Comparison of ENCODE assay signal across 8 mouse cellular contexts in genomic region chr11:53300330-53301166, GRCm38 (mm10). TPM values are rescaled to one million over a fixed set of nuclear protein-coding genes. Genes with fewer than 3 reads are reported as not detected.
DNase-seq lines count a peak whose midpoint lies in the region; ATAC-seq lines count a peak whose summit lies in the region.

TSS of gene Hspa4 (minus strand) at chr11:53300457.

- peaks cover 17% of the 10 kb centered on the region for H3K4me1 ChIP-seq in intestine, embryonic 14.5 days (replicated peaks; ENCODE audit: control insufficient read depth, insufficient read depth, low read length)

- H3K4me2 ChIP-seq in intestine, embryonic 14.5 days (ENCODE audit: low read length), result peak within 1 kb of the TSS; percentile 84

- peaks cover 7% of the 10 kb centered on the region; the same call in 1 of the 2 replicates for H3K36me3 ChIP-seq in intestine, embryonic 14.5 days (ENCODE audit: control insufficient read depth, insufficient read depth, low read length)

- peak; percentile 95 for ATAC-seq in intestine, embryonic 14.5 days (replicated peaks; ENCODE audit: low FRiP score, low TSS enrichment, low read depth)

- under 1% methylated on average over 58 of the region's 58 CpGs for WGBS in intestine, embryonic 14.5 days

- peak within 1 kb of the TSS; percentile 97 for H3K9ac ChIP-seq in intestine, embryonic 14.5 days (ENCODE audit: low read length)

- H3K27me3 ChIP-seq in intestine, embryonic 14.5 days (replicated peaks; ENCODE audit: control insufficient read depth, insufficient read depth, low read length), result no peaks in the 10 kb centered on the region

- DNase-seq in adrenal gland, adult 18-20 months (ENCODE audit: low spot score in 2 of 2), result peak; percentile 98 to 99
- peak; percentile 100 for DNase-seq in embryo, embryonic 11 days
- peak; percentile 98 for DNase-seq in gastrocnemius, postnatal 25 days
- peak; percentile 99 for DNase-seq in intestine, embryonic 14.5 days (ENCODE audit: low spot score)
- peak; percentile 98 for DNase-seq in left cerebral cortex, postnatal 14 days (ENCODE audit: low spot score in 2 of 2)
- peak; percentile 100 for DNase-seq in mesoderm, embryonic 11.5 days (ENCODE audit: low read depth, low spot score)
- peak; percentile 97 to 98 for DNase-seq in right cerebral cortex, postnatal 36 days (ENCODE audit: low spot score in 2 of 2)
- peak; percentile 98 for DNase-seq in yolk sac, embryonic 10.5 days (ENCODE audit: low spot score)

- H3K9me3 ChIP-seq in intestine, embryonic 14.5 days (ENCODE audit: control insufficient read depth, low read length), result no peaks in the 10 kb centered on the region

- H3K27ac ChIP-seq in intestine, embryonic 14.5 days (ENCODE audit: low read depth), result peak within 1 kb of the TSS; percentile 98

- peak within 1 kb of the TSS; percentile 100 for H3K4me3 ChIP-seq in intestine, embryonic 14.5 days (ENCODE audit: low read depth, low read length)

- intact Hi-C loops in left cerebral cortex, postnatal 14 days (cut with DNase I), result loop anchor here (2.0 kb wide), 1 partner anchor 50 kb away; the partner anchor contains the start of gene Aff4

RNA-seq across cellular contexts. Expression of gene Hspa4, which starts in this region (rescaled TPM):
- 100 to 1,000 TPM; 272 to 274 TPM for total RNA-seq in adrenal gland, adult 18-20 months (2021)
- total RNA-seq in gastrocnemius, postnatal 25 days (2021), result 10 to 100 TPM; 86.5 to 89.0 TPM
- polyA plus RNA-seq in intestine, embryonic 14.5 days (2014; fragmentation: Nextera tagmentation; extraction: Ambion mirVana), result 105 and 110 TPM in 2 replicates
- 100 to 1,000 TPM; 186 to 187 TPM for total RNA-seq in left cerebral cortex, postnatal 14 days (2021)

Comparison
In these comparisons a context has a peak if more than half of its experiments do, and no peak if none do; other contexts are left out.
1. Peak in every context shown above with its lines: DNase-seq, ATAC-seq, H3K4me3 ChIP-seq and H3K27ac ChIP-seq.